Mouse (Mus musculus): Measurements from ENCODE around the gene Cox7b. TPM values are rescaled to one million over a fixed set of nuclear protein-coding genes. Genes with fewer than 3 reads are reported as not detected.

Cox7b gene
- polyA plus RNA-seq (2015; fragmentation: Nextera tagmentation; extraction: Ambion mirVana), result 590 and 1,189 TPM in 2 replicates

DNA sequence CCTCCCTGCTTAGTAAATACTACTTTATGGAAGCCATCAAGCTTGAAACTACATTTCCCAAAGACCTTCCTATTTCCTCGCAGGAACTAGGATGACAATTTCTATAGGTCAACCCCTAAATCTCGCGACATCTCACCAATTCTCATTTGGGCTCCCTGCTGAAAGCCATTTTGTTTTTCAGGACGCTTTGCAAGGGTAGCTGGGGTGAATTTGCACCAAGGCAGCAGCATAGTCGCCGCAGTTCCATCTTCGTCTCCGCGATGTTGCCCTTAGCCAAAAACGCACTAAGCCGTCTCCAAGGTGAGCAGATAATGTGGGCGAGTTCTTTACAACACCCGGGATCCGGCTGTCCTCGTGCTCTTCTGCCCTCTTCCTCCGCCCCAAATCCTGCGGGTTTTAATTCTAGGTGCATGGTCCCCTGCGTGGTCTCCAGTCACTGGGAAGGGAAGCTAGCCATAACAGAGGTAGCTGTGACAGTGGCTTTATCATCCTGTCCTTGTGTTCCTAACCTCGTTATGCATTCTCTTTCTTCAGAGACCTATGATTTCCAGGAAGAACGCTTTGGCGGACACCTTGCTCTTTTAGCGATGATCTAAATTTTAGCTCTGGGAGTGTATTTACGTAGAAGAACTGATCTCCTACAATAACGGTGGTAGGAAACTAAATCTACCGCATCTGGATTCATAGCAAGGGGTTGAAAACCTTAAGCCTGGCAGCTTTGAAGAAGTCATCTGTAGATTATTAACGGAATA is at the start of gene Cox7b:
TSS of gene Cox7b (plus strand) at position 130 of the 752 bp plus-strand sequence.

GRCm38 (mm10) chrX:106011465-106012159 is 3.9 kb upstream of the Cox7b start, which contains the start of gene Magt1:
TSS of gene Magt1 (minus strand) at chrX:106011906.

DNA sequence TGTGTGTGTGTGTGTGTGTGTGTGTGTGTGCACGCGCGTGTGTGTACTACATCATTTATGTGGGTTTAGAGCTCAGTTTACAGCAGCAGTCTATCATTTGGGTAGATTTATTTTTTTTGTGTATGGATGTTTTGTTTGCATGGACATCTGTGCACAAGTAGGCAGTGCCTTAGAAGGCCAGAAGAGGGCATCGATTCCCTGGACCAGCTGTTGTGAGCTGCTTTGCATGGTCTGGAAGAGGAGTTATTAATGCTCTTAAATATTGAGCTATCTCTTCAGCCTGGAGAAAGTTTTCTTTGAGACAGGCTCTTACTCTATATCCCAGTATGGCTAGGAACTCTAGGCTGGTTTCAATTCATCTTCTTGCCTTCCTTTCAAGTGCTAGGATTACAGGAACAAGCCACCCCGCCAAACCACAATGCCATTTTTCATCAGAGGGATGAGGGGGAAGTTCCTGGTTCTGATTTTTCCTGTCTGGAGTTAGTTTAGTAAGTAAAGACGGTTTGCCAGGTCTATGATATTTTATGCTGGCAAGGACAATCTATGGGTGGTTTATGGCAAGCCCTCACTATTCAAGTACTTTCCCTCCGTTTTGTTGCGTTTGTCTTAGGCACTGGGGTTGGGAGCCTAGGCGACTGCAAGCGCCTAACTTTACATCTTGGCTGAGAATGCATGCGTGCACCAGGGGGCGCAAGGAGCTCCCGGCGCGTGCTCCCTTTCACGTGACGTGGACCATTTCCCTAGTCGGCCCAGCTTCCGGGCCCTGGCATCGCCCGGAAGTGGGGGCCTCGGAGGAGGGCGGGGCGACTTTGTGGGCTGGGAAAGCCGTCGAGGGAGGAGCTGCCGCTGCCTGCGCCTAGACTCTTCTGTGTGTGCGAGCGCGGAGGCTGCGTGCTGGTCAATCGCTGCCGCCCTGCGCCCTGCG is 11.2 kb downstream of the Cox7b start, which contains the start of gene Atp7a:
TSS of gene Atp7a (plus strand) at position 859 of the 925 bp plus-strand sequence.

Other genes with a start within 250 kb of the Cox7b start
- gene Atrx, start 86.3 kb upstream of the Cox7b start, polyA plus RNA-seq (2015; fragmentation: Nextera tagmentation; extraction: Ambion mirVana), result 81.8 and 117 TPM in 2 replicates
- 23.7 and 30.6 TPM in 2 replicates for gene Magt1, start 3.8 kb upstream of the Cox7b start, polyA plus RNA-seq (2015; fragmentation: Nextera tagmentation; extraction: Ambion mirVana)
- gene Atp7a, start 11.6 kb downstream of the Cox7b start, polyA plus RNA-seq (2015; fragmentation: Nextera tagmentation; extraction: Ambion mirVana), result 19.1 and 21.0 TPM in 2 replicates
- gene Tlr13, start 127.5 kb downstream of the Cox7b start, polyA plus RNA-seq (2015; fragmentation: Nextera tagmentation; extraction: Ambion mirVana), result 1.4 and 2.0 TPM in 2 replicates
- gene Pgk1, start 171.4 kb downstream of the Cox7b start, polyA plus RNA-seq (2015; fragmentation: Nextera tagmentation; extraction: Ambion mirVana), result 130 and 194 TPM in 2 replicates
- gene Taf9b, start 205.5 kb downstream of the Cox7b start, polyA plus RNA-seq (2015; fragmentation: Nextera tagmentation; extraction: Ambion mirVana), result 15.0 and 25.4 TPM in 2 replicates
- 0.08 TPM in 1 of 2 replicates, not detected in the other for gene Fnd3c2, start 239.7 kb downstream of the Cox7b start, polyA plus RNA-seq (2015; fragmentation: Nextera tagmentation; extraction: Ambion mirVana)

Measured in adrenal gland, postnatal 0 days (tissue).